Mouse (Mus musculus): ENCODE results near the gene Tex46.

DNA sequence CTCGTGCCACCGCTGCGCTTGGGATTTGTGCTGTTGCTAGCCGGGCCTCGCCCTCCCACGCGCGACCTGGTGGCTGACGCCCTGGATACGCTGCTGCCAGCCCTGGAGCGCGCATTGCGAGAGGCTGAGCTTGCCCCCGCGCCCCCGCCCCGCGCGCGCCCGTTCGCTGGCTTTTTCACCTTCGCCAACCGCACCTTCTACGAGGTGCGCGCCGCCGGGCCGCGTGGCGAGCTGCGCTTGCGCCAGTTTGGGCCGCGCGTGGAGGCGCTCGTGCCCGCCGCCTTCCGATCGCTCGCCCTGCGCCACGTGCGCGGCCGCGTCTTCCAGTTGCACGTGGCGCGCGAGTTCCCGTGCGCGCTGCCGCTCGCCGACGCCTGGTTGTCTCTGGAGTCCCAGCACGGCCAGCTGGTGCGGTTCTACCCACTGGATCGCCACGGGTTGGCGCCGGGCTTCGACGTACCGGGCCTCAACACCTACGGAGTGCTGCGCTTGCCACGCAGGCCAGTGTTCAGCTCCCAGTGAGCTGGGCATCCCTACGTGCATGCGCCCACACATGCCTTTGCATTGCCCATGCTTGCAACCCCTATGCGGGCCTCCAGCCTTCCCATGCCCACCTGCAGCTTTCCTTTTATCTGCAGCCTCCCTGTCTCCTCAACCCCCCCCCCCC lies 27.5 kb downstream of the Tex46 start:
- TF ChIP-seq CTCF (IDR thresholded peaks at IDR 0.05; ENCODE audit: low read depth, low read length) (no peak), POLR2A (IDR thresholded peaks at IDR 0.05; ENCODE audit: extremely low read depth, insufficient read depth, low read length) (no peak)

Data from liver, adult 2 months (tissue).